Mouse (Mus musculus) inflammation-experienced regulatory T-cells, adult 6 months (primary cell): ENCODE measurements around the gene Plpp3. TPM values are rescaled to one million over a fixed set of nuclear protein-coding genes. Genes with fewer than 3 reads are reported as not detected.

Experiments
- ATAC-seq: one replicate; pipeline ENCODE4 v1.8.0; 2017
- polyA plus RNA-seq, 3 experiments: library from polyadenylated mRNA; unstranded; fragments of 100-300 nt; shearing (Covaris generic); gene quantifications; one replicate each; pipeline ENCODE4 v1.2.1; 2017

Plpp3 gene
- polyA plus RNA-seq, 3 experiments from 2014 or later, result 0.15 TPM; not detected in 2

- no peak for ATAC-seq
These were observed 1.7 kb downstream of the Plpp3 start for GRCm38 (mm10) chr4:105158651-105159530.

- no peak for ATAC-seq
These were observed 2.4 kb downstream of the Plpp3 start for GRCm38 (mm10) chr4:105159531-105159870.

GRCm38 (mm10) chr4:105160470-105160869 is 3.3 kb downstream of the Plpp3 start:
- ATAC-seq, result no peak

GRCm38 (mm10) chr4:105162014-105162413 is 4.9 kb downstream of the Plpp3 start:
- no peak for ATAC-seq

GRCm38 (mm10) chr4:105162676-105163075 is 5.5 kb downstream of the Plpp3 start:
- no peak for ATAC-seq

- ATAC-seq, result no peak
These were observed 6.8 kb downstream of the Plpp3 start for GRCm38 (mm10) chr4:105163981-105164411.

GRCm38 (mm10) chr4:105164952-105165351 is 7.8 kb downstream of the Plpp3 start:
- no peak for ATAC-seq

- no peak for ATAC-seq
These were observed 12.0 kb downstream of the Plpp3 start for GRCm38 (mm10) chr4:105169093-105169571.

- no peak for ATAC-seq
These were observed 13.0 kb downstream of the Plpp3 start for GRCm38 (mm10) chr4:105169826-105170810.

GRCm38 (mm10) chr4:105170811-105171401 is 13.8 kb downstream of the Plpp3 start:
- ATAC-seq, result no peak

- ATAC-seq, result no peak
These were observed 14.3 kb downstream of the Plpp3 start for GRCm38 (mm10) chr4:105171432-105171831.

GRCm38 (mm10) chr4:105174778-105175177 is 17.6 kb downstream of the Plpp3 start:
- ATAC-seq, result no peak

- ATAC-seq, result no peak
These were observed 18.3 kb downstream of the Plpp3 start for GRCm38 (mm10) chr4:105175255-105176035.

GRCm38 (mm10) chr4:105181014-105181658 is 24.0 kb downstream of the Plpp3 start:
- ATAC-seq, result no peak

GRCm38 (mm10) chr4:105181659-105182167 is 24.6 kb downstream of the Plpp3 start:
- no peak for ATAC-seq

GRCm38 (mm10) chr4:105182249-105182648 is 25.1 kb downstream of the Plpp3 start:
- no peak for ATAC-seq

GRCm38 (mm10) chr4:105184490-105184889 is 27.3 kb downstream of the Plpp3 start:
- ATAC-seq, result no peak

- no peak for ATAC-seq
These were observed 27.8 kb downstream of the Plpp3 start for GRCm38 (mm10) chr4:105184924-105185323.

GRCm38 (mm10) chr4:105186654-105187053 is 29.5 kb downstream of the Plpp3 start:
- no peak for ATAC-seq

- no peak for ATAC-seq
These were observed 30.7 kb downstream of the Plpp3 start for GRCm38 (mm10) chr4:105187873-105188272.

GRCm38 (mm10) chr4:105188801-105189200 is 31.7 kb downstream of the Plpp3 start:
- no peak for ATAC-seq
